Mouse (Mus musculus) neural tube, embryonic 15.5 days (tissue): Measurements from ENCODE around the gene Aipl1. TPM values are rescaled to one million over a fixed set of nuclear protein-coding genes. Genes with fewer than 3 reads are reported as not detected.

ENCODE experiments used
- ATAC-seq: fragments of 200-750 bp; cut with Nextera tagmentation; 2 replicates; pipeline ENCODE4 v1.8.0; 2017; ENCODE audit warnings: mild to moderate bottlenecking, moderate TSS enrichment, moderate library complexity; ENCODE audit not compliant: low FRiP score
- H3K27ac ChIP-seq: fragments of 300-500 bp; sonication (generic); replicated peaks from 2 replicates; pipeline ENCODE4 v1.5.1; 2015; ENCODE audit warnings: mild to moderate bottlenecking, inconsistent platforms
- H3K27me3 ChIP-seq: fragments of 300-500 bp; sonication (generic); replicated peaks from 2 replicates; pipeline ENCODE4 v1.6.1; 2015; ENCODE audit warnings: inconsistent platforms
- H3K36me3 ChIP-seq: fragments of 300-500 bp; sonication (generic); 2 replicates; pipeline ENCODE4 v1.6.1; 2015; ENCODE audit warnings: inconsistent platforms
- H3K4me1 ChIP-seq: fragments of 300-500 bp; sonication (generic); 2 replicates; pipeline ENCODE4 v1.6.1; 2015; ENCODE audit warnings: inconsistent platforms
- H3K4me2 ChIP-seq: fragments of 300-500 bp; sonication (generic); 2 replicates; pipeline ENCODE4 v1.6.1; 2015; ENCODE audit warnings: inconsistent platforms, mild to moderate bottlenecking, moderate library complexity
- H3K4me3 ChIP-seq: fragments of 300-500 bp; sonication (generic); replicated peaks from 2 replicates; pipeline ENCODE4 v1.5.1; 2015; ENCODE audit warnings: mild to moderate bottlenecking, inconsistent platforms
- H3K9ac ChIP-seq: fragments of 300-500 bp; sonication (generic); replicated peaks from 2 replicates; pipeline ENCODE4 v1.6.1; 2015; ENCODE audit warnings: mild to moderate bottlenecking, inconsistent platforms
- H3K9me3 ChIP-seq: fragments of 300-500 bp; sonication (generic); replicated peaks from 2 replicates; pipeline ENCODE4 v1.6.1; 2016; ENCODE audit warnings: inconsistent platforms
- WGBS: fragments of 180-500 bp; shearing (Covaris S2); methylation state at CpG from one replicate; pipeline ENCODE4 v1.1.7; 2015; ENCODE audit warnings: mixed read lengths; 5-methylcytosine and 5-hydroxymethylcytosine counted together
- polyA plus RNA-seq: library from polyadenylated mRNA; unstranded; fragments of >200 nt; fragmentation: Nextera tagmentation; extraction: Ambion mirVana; gene quantifications from 2 replicates; pipeline ENCODE4 v1.2.1, GENCODE M21; 2015

Gene Aipl1
- 0.36 and 0.41 TPM in 2 replicates for polyA plus RNA-seq

GRCm38 (mm10) chr11:72037409-72037808, at the start of gene Aipl1:
TSS of gene Aipl1 (minus strand) at chr11:72037509.
- H3K27me3 ChIP-seq, result no peaks in the 10 kb centered on the region
- H3K9me3 ChIP-seq, result no peaks in the 10 kb centered on the region
- no peaks in the 10 kb centered on the region for H3K36me3 ChIP-seq
- no peak within 1 kb of the TSS for H3K4me2 ChIP-seq
- no peak within 1 kb of the TSS for H3K27ac ChIP-seq
- no peak for ATAC-seq
- no peak within 1 kb of the TSS for H3K4me3 ChIP-seq
- peaks cover 37% of the 10 kb centered on the region for H3K4me1 ChIP-seq
- WGBS, result 84% methylated on average over 4 of the region's 4 CpGs
- no peak within 1 kb of the TSS for H3K9ac ChIP-seq

GRCm38 (mm10) chr11:72086251-72087046, 49.1 kb upstream of the Aipl1 start:
- Histone ChIP-seq H3K27me3 (no peaks in the 10 kb centered on the region), H3K9me3 (no peaks in the 10 kb centered on the region), H3K9ac (no peak overlapping the region), H3K36me3 (no peaks in the 10 kb centered on the region), H3K4me2 (peak overlapping the region; percentile 19), H3K4me1 (peaks cover 31% of the 10 kb centered on the region), H3K27ac (peak overlapping the region; percentile 87), H3K4me3 (no peak overlapping the region)
- 10% methylated on average over 11 of the region's 11 CpGs for WGBS
- ATAC-seq, result peak; percentile 88

- no peak for ATAC-seq
- no peaks in the 10 kb centered on the region for H3K9me3 ChIP-seq
- H3K4me3 ChIP-seq, result no peak overlapping the region
- H3K4me2 ChIP-seq, result no peak overlapping the region
- peaks cover 31% of the 10 kb centered on the region for H3K4me1 ChIP-seq
- no peaks in the 10 kb centered on the region for H3K27me3 ChIP-seq
- H3K9ac ChIP-seq, result no peak overlapping the region
- no peaks in the 10 kb centered on the region for H3K36me3 ChIP-seq
- 93% methylated on average over 15 of the region's 15 CpGs for WGBS
- no peak overlapping the region for H3K27ac ChIP-seq
These were observed 47.0 kb upstream of the Aipl1 start for GRCm38 (mm10) chr11:72084337-72084736.

- H3K9ac ChIP-seq, result no peak overlapping the region
- no peaks in the 10 kb centered on the region for H3K27me3 ChIP-seq
- 96% methylated on average over 4 of the region's 4 CpGs for WGBS
- no peaks in the 10 kb centered on the region for H3K36me3 ChIP-seq
- H3K4me1 ChIP-seq, result peaks cover 24% of the 10 kb centered on the region
- H3K4me3 ChIP-seq, result no peak overlapping the region
- ATAC-seq, result no peak
- H3K27ac ChIP-seq, result no peak overlapping the region
- no peaks in the 10 kb centered on the region for H3K9me3 ChIP-seq
- no peak overlapping the region for H3K4me2 ChIP-seq
These were observed 45.3 kb upstream of the Aipl1 start for GRCm38 (mm10) chr11:72082601-72083000.

GRCm38 (mm10) chr11:72080461-72080860, 43.2 kb upstream of the Aipl1 start:
- Histone ChIP-seq H3K9me3 (no peaks in the 10 kb centered on the region), H3K27me3 (no peaks in the 10 kb centered on the region), H3K4me1 (0 out of 2 replicates have a peak, but pooled peaks cover 2% of the 10 kb centered on the region), H3K4me2 (no peak overlapping the region), H3K4me3 (no peak overlapping the region), H3K9ac (no peak overlapping the region), H3K36me3 (no peaks in the 10 kb centered on the region), H3K27ac (no peak overlapping the region)
- no peak for ATAC-seq
- WGBS, result 65% methylated on average over 6 of the region's 6 CpGs

GRCm38 (mm10) chr11:72078647-72079046, 41.3 kb upstream of the Aipl1 start:
- no peak overlapping the region for H3K4me3 ChIP-seq
- H3K4me1 ChIP-seq, result no peaks in the 10 kb centered on the region
- H3K9me3 ChIP-seq, result no peaks in the 10 kb centered on the region
- ATAC-seq, result no peak
- no peak overlapping the region for H3K4me2 ChIP-seq
- 43% methylated on average over 4 of the region's 4 CpGs for WGBS
- H3K27ac ChIP-seq, result no peak overlapping the region
- peaks cover 4% of the 10 kb centered on the region; the same call in 1 of the 2 replicates for H3K36me3 ChIP-seq
- H3K9ac ChIP-seq, result no peak overlapping the region
- no peaks in the 10 kb centered on the region for H3K27me3 ChIP-seq

GRCm38 (mm10) chr11:72078056-72078455, 40.7 kb upstream of the Aipl1 start:
- Histone ChIP-seq H3K4me2 (no peak overlapping the region), H3K36me3 (peaks cover 4% of the 10 kb centered on the region; the same call in 1 of the 2 replicates), H3K4me3 (no peak overlapping the region), H3K27ac (no peak overlapping the region), H3K9ac (no peak overlapping the region), H3K4me1 (no peaks in the 10 kb centered on the region), H3K9me3 (no peaks in the 10 kb centered on the region), H3K27me3 (no peaks in the 10 kb centered on the region)
- WGBS, result 30% methylated on average over 3 of the region's 3 CpGs
- ATAC-seq, result no peak

GRCm38 (mm10) chr11:72074230-72074629, 36.9 kb upstream of the Aipl1 start:
- Histone ChIP-seq H3K9me3 (no peaks in the 10 kb centered on the region), H3K27me3 (no peaks in the 10 kb centered on the region), H3K4me2 (no peak overlapping the region), H3K4me3 (no peak overlapping the region), H3K9ac (no peak overlapping the region), H3K4me1 (peaks cover 6% of the 10 kb centered on the region; the same call in 1 of the 2 replicates), H3K27ac (no peak overlapping the region), H3K36me3 (peaks cover 4% of the 10 kb centered on the region; the same call in 1 of the 2 replicates)
- 93% methylated on average over 13 of the region's 13 CpGs for WGBS
- no peak for ATAC-seq

- Histone ChIP-seq H3K4me2 (no peak overlapping the region), H3K27ac (no peak overlapping the region), H3K36me3 (peaks cover 4% of the 10 kb centered on the region; the same call in 1 of the 2 replicates), H3K9ac (no peak overlapping the region), H3K4me1 (peaks cover 16% of the 10 kb centered on the region; the same call in 1 of the 2 replicates), H3K4me3 (no peak overlapping the region), H3K9me3 (no peaks in the 10 kb centered on the region), H3K27me3 (no peaks in the 10 kb centered on the region)
- 34% methylated on average over 6 of the region's 6 CpGs for WGBS
- no peak for ATAC-seq
These were observed 35.1 kb upstream of the Aipl1 start for GRCm38 (mm10) chr11:72072331-72072905.

GRCm38 (mm10) chr11:72070733-72071132, 33.4 kb upstream of the Aipl1 start:
- Histone ChIP-seq H3K9me3 (no peaks in the 10 kb centered on the region), H3K4me2 (no peak overlapping the region), H3K4me3 (no peak overlapping the region), H3K27me3 (no peaks in the 10 kb centered on the region), H3K36me3 (peaks cover 4% of the 10 kb centered on the region; the same call in 1 of the 2 replicates), H3K9ac (no peak overlapping the region), H3K4me1 (peaks cover 16% of the 10 kb centered on the region; the same call in 1 of the 2 replicates), H3K27ac (no peak overlapping the region)
- no peak for ATAC-seq
- 75% methylated on average over 9 of the region's 9 CpGs for WGBS

GRCm38 (mm10) chr11:72068026-72068425, 30.7 kb upstream of the Aipl1 start:
- Histone ChIP-seq H3K4me3 (no peak overlapping the region), H3K36me3 (peaks cover 14% of the 10 kb centered on the region), H3K4me1 (peaks cover 16% of the 10 kb centered on the region; the same call in 1 of the 2 replicates), H3K9ac (no peak overlapping the region), H3K9me3 (0 out of 2 replicates have a peak, but pooled peaks cover 14% of the 10 kb centered on the region), H3K27me3 (no peaks in the 10 kb centered on the region), H3K27ac (peak overlapping the region; percentile 54), H3K4me2 (no peak overlapping the region)
- ATAC-seq, result no peak
- WGBS, result 32% methylated on average over 7 of the region's 7 CpGs

- 63% methylated on average over 5 of the region's 5 CpGs for WGBS
- no peak overlapping the region for H3K4me3 ChIP-seq
- H3K9me3 ChIP-seq, result 0 out of 2 replicates have a peak, but pooled peaks cover 14% of the 10 kb centered on the region
- peaks cover 14% of the 10 kb centered on the region for H3K36me3 ChIP-seq
- H3K4me2 ChIP-seq, result no peak overlapping the region
- no peak overlapping the region for H3K9ac ChIP-seq
- H3K4me1 ChIP-seq, result peaks cover 14% of the 10 kb centered on the region; the same call in 1 of the 2 replicates
- peak overlapping the region; percentile 54 for H3K27ac ChIP-seq
- no peaks in the 10 kb centered on the region for H3K27me3 ChIP-seq
- no peak for ATAC-seq
These were observed 30.0 kb upstream of the Aipl1 start for GRCm38 (mm10) chr11:72067326-72067725.
